Mouse (Mus musculus): Measurements from ENCODE around the gene Slain1. TPM values are rescaled to one million over a fixed set of nuclear protein-coding genes. Genes with fewer than 3 reads are reported as not detected.

The Slain1 gene
- total RNA-seq (2021): 10 to 100 TPM; 58.9 to 66.6 TPM

GRCm38 (mm10) chr14:103649896-103650334 is at the start of gene Slain1:
Slain1 (plus strand) TSS chr14:103650228.
- peak; percentile 89 to 92 for DNase-seq (ENCODE audit: extremely low spot score in 1 of 2, low spot score in 1 of 2)

GRCm38 (mm10) chr14:103608063-103608462 is 42.0 kb upstream of the Slain1 start:
- no peak for DNase-seq (ENCODE audit: extremely low spot score in 1 of 2, low spot score in 1 of 2)

DNA sequence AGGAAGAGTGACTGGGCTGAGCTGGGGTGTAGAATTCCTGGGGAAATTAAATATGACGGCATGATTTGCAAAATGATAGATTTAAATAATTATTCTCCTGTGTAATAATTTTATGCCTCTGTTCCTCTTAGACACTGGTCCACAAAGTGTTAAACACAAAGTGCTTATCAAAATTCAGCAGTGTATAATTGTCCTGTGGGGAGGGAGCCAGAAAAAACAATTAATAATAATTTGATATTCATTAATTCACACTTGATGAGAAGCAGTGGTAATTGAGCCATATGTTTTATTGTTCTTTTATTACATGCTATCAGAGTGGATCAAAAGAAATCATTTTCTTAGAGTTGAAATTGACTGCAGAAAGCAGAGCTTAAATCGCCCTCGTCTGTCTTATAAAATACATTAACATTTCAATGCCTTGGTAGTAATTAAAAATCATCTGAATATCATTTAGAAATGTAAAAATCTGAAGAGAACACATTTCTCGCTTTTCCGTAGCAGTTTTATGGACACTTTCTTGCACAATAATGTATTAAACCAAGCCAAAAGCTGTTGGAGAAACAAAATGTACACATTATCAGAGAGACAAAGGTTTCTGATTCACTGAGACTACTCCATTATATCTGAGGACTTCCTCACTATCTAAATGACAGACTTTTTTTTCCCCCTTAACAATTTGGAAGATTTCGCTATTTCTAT is 36.3 kb upstream of the Slain1 start:
- DNase-seq (ENCODE audit: extremely low spot score in 1 of 2, low spot score in 1 of 2): no peak

DNA sequence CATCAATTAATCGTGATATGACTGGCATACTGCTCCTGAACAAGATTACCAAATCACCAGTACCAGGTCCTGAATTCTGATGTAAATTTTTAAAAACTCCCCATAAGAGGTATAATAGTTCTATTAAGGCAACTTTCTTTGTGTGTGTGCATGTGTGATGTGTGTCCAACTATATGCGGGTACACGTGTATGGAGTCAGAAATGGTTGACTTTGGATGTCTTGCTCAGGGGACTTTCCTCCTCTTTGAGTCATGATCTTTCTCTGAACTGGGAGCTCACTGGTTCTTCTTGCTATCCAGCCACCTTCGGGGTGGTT is 35.8 kb upstream of the Slain1 start:
- DNase-seq (ENCODE audit: extremely low spot score in 1 of 2, low spot score in 1 of 2): no peak

- no peak for DNase-seq (ENCODE audit: extremely low spot score in 1 of 2, low spot score in 1 of 2)
These were observed 30.3 kb upstream of the Slain1 start for GRCm38 (mm10) chr14:103619756-103620155.

GRCm38 (mm10) chr14:103621207-103621606 is 28.8 kb upstream of the Slain1 start:
- no peak for DNase-seq (ENCODE audit: extremely low spot score in 1 of 2, low spot score in 1 of 2)

DNA sequence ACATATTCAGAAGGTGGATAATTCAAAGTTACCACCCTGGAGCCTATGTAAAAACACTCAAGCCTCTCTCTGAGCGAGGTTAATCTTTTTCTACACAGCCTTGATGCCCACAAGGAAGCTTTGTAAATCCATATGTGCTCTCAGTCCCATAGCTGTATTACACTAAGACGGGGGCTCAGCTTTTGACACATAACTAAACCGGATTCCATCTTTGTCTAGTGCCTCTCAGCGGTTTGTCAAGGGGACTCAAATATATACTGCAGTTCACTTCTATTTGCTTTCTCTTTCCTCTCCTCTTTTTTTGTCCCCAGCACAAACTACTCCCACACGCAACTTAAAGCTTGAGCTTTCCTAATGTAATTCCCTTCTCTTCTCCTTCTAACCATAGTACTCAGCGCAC is 23.9 kb upstream of the Slain1 start:
- DNase-seq (ENCODE audit: extremely low spot score in 1 of 2, low spot score in 1 of 2): no peak

DNA sequence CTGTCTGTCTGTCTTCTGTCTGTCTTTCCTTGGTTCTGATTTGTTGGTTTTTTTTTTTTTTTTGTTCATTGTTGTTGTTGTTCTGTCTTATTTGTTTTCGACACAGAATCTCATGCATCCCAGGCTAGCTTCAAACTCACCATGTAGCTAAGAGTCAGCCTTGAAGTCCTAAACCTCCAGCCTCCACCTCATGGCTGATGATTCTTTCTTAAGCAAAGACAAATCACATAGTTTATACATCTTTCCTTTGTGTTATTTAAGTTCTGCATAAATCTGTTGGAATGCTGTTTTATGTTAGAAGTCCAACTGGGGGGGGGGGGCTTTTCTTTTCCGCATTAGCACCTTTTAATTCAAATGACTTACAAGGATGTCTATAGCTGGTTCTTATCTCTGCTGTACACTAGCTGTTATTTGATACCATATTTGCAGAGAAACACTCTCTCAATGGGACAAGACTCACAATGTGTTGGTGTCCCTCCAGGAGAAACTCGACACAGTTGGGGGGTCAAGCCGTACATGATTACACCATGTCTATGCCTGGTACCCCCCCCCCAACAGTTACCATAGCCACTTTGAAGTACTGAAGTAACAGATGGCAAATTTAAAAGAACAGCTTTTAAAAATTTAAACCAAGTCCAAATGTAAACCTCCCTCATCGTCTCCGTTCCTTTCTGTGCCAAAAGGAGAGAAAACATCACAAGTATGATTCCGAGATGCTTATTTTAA is 20.2 kb upstream of the Slain1 start:
- DNase-seq (ENCODE audit: extremely low spot score in 1 of 2, low spot score in 1 of 2): no peak

DNA sequence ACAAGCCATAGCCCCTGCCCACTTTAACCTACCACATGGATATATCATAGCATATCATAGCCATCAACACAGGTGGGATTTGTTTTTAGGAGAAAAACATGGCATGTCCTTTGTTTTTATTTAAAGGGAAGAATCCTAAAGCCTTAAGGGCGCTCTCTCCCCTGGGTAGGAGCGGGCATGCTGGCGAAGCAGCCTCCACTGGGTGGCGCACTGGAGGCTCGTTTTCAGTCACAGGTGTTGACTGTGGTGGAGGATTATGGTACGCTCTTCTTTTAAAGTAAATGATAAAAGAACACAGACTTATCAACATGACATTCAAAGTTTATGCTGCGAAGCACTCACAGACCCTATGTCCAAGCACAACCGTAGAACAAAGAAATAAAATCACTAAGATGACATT is 19.5 kb upstream of the Slain1 start:
- peak in 1 of 2 experiments; percentile 58 for DNase-seq (ENCODE audit: extremely low spot score in 1 of 2, low spot score in 1 of 2)

- DNase-seq (ENCODE audit: extremely low spot score in 1 of 2, low spot score in 1 of 2): no peak
These were observed 6.1 kb upstream of the Slain1 start for GRCm38 (mm10) chr14:103643933-103644332.

GRCm38 (mm10) chr14:103647981-103648380 is 2.0 kb upstream of the Slain1 start:
- no peak for DNase-seq (ENCODE audit: extremely low spot score in 1 of 2, low spot score in 1 of 2)

GRCm38 (mm10) chr14:103648623-103649255 is 1.3 kb upstream of the Slain1 start:
- DNase-seq (ENCODE audit: extremely low spot score in 1 of 2, low spot score in 1 of 2): no peak

- no peak for DNase-seq (ENCODE audit: extremely low spot score in 1 of 2, low spot score in 1 of 2)
These were observed 726 bp upstream of the Slain1 start for GRCm38 (mm10) chr14:103649302-103649701.

DNA sequence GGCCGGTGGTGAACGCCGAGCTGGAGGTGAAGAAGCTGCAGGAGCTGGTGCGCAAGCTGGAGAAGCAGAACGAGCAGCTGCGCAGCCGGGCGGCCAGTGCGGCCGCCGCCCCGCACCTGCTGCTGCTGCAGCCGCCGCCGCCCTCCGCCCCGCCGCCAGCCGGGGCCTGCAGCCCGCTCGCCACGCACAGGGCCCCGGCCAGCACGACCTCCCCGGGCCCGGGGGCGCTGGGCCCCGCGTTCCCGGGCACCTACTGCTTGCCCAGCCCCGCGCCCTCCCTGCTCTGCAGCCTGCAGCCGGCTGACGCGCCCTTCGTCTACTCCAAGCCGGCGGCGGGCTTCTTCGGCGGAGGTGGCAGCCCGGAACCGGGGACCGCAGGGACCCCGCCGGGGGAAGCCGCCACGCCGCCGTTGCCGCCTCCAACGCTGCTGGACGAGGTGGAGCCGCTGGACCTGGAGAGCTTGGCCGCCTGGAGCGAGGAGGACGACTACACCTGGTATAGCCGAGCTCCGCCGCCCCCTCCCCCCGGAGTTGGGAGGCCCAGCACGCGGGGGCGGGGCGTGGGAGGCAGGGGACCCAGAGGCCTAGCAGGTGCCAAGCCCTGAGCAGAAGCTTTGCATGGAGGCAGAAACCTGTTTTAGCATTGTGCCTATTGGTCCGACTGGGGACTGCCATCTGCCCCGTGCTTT is 529 bp downstream of the Slain1 start:
- peak; percentile 56 to 68 for DNase-seq (ENCODE audit: extremely low spot score in 1 of 2, low spot score in 1 of 2)

DNA sequence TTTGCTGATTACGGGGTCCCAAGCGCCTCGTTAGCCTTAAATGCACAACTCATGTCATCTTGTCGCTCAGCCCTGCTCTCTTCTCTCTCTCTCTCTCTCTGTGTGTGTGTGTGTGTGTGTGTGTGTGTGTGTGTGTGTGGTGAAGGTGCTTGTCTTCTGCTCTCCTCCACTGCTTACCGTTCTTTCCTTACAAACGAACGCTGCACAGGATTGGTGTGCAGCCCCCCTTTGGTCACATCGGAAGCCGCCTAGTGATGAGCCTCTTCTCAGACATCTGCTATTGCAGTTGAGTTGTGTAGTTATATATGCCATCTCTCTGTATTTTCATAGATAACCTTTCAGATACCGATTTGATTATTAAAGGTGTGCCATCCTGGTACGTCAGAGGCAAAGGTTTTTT is 1.1 kb downstream of the Slain1 start:
- DNase-seq (ENCODE audit: extremely low spot score in 1 of 2, low spot score in 1 of 2): no peak

GRCm38 (mm10) chr14:103651562-103651961 is 1.5 kb downstream of the Slain1 start:
- DNase-seq (ENCODE audit: extremely low spot score in 1 of 2, low spot score in 1 of 2): no peak

GRCm38 (mm10) chr14:103652524-103652923 is 2.5 kb downstream of the Slain1 start:
- no peak for DNase-seq (ENCODE audit: extremely low spot score in 1 of 2, low spot score in 1 of 2)

DNA sequence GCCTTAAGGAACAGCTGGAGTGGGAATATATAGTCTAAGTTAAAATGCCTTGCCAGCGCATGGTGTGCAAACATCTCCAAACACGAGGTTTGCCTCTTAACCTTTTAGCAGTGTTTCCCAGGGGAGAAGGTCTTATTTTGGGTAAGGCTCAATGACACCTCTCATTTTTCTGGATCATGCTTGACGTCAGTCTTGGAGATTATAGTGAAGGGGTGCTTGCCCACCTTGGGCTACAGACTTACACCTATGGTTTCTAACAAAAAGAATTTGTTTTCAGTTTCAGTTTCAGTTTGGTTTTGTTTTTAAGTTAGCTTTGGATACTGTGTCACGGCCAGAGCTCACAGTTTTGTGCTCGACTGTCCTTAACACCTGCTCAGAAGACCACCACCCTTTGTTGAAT is 3.8 kb downstream of the Slain1 start:
- DNase-seq (ENCODE audit: extremely low spot score in 1 of 2, low spot score in 1 of 2): no peak

GRCm38 (mm10) chr14:103655448-103655847 is 5.4 kb downstream of the Slain1 start:
- DNase-seq (ENCODE audit: extremely low spot score in 1 of 2, low spot score in 1 of 2): no peak

- DNase-seq (ENCODE audit: extremely low spot score in 1 of 2, low spot score in 1 of 2): no peak
These were observed 7.8 kb downstream of the Slain1 start for GRCm38 (mm10) chr14:103657876-103658275.

DNA sequence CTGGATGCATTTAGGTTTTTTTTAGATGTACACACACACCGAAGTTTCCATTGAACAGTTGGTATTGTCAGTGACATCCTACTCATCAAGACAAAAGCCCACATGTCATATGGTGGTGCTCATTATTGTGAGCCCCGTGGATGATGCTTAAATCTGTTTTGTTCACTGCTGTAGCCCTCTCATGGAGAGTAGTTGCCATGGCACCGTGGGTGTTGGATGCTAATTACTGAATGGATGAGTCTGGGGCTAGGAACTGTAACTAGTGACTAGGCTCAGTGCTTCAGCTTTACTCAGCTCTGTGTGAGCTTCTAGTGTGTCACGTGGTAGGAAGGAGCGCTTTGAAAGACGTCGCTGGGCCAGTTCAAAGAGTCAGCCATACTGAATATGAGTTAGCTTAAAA is 13.0 kb downstream of the Slain1 start:
- DNase-seq (ENCODE audit: extremely low spot score in 1 of 2, low spot score in 1 of 2): peak in 1 of 2 experiments; percentile 25
